Mouse (Mus musculus) neutrophil, adult 5-6 weeks (primary cell): ENCODE data around the gene Otc. TPM values are rescaled to one million over a fixed set of nuclear protein-coding genes. Genes with fewer than 3 reads are reported as not detected.

Experiments
- ATAC-seq: fragments of 151-379, 151-347 bp; 2 replicates; pipeline ENCODE4 v1.8.0; 2017; ENCODE audit warnings: mild to moderate bottlenecking, moderate TSS enrichment; ENCODE audit not compliant: insufficient number of reproducible peaks, poor library complexity, low FRiP score, severe bottlenecking; ENCODE audit errors: extremely low read depth
- total RNA-seq: library from RNA; stranded (forward); fragments of 200-1000 nt; gene quantifications from 2 replicates; pipeline ENCODE4 v1.2.3, GENCODE M21; 2017

The Otc gene
- not detected in 2 replicates for total RNA-seq

DNA sequence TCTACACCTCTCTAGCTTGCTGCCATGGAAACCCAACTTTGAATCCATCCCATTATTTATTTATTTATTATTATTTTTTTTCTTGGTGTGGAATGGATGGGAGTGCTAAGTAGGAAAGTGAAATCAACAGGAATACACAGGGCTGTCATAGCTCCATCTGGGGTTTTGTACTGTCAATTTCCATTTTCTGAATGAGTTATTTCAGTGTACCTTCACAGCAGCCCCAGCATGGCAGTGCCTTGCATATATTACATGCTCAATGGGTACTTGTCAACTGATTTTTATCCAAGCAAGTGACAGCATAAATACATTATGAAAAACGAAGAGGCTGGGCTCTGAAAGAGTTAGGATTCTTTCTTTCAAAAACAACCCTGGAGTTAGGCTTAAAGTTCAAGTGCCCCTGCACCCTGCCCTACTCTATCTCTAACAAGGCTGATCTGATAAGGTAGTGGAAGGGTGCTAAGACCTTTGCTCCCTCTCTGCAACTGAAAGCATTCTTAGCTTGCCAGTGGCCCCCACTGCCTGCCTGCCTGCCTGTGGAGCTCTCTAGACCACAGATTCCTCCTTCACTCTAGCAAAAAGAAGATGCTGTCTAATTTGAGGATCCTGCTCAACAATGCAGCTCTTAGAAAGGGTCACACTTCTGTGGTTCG, at the start of gene Otc:
Otc (plus strand) TSS at position 454 of the 653 bp plus-strand sequence.
- ATAC-seq: no peak

DNA sequence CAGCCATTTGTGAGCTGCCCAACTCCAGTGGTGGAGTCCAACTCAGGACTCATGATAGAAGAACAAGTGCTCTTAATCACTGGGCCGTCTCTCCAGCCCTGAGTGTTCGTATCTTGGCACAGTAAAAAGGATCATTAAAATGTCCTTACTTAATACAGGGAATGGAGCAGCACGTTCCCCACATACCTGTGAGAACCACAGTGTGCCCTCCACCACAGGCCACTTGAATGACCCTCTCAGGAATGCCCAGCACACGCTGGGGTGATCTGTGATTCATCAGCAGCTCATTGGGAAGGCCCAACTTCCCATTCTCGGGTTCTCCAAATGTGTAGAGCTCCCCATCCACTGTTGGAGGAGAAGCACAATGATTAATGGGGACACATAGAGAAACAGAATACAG, 46.2 kb upstream of the Otc start:
- no peak for ATAC-seq

DNA sequence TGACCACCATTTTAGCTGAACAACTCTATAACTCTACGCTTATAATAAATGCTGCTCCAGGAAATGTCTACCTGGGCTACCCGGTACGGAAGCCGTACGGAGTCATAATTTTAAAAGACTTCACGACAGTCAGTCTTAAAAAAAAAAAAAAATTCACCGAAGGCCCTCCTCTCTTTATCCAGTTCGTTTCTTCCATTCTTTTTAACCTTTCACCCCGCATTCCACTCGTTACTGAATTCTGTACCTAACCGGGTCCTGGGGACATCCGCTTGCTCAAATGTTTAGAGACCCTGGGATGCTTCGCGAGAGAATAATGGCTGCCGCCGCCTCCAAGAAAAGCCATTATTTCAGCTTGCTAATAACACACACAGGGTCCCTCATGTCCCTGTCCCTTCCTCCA, 36.1 kb upstream of the Otc start:
- ATAC-seq: no peak

DNA sequence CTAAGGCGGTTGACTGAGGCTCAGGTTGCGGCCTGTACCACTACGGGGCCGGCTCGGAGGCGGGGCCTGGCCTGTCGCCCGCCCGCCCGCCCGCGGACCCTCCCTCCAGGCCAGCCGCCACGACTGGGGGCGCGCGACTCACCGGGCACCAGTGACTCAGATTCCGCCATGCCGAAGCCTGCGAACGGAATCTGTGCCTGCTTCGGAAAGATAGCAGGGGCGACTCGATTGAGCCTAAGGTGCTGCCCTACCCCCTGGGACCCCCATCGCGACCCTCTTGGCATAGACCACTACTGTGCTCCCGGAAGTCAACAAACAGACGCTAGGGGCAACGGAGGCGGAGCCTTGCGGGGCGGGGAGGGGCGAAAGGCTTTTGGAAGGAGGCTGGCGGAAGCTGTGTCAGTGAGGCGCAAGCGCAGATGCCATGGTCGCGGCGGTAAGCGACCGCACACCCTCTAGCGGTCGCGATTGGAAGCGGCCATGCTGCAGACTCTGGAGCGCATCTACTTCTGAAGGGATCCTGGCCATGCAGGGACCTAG, 35.6 kb upstream of the Otc start, which contains the start of gene Rpgr:
Rpgr (minus strand) TSS at position 511 of the 540 bp plus-strand sequence.
- peak; percentile 99 for ATAC-seq

DNA sequence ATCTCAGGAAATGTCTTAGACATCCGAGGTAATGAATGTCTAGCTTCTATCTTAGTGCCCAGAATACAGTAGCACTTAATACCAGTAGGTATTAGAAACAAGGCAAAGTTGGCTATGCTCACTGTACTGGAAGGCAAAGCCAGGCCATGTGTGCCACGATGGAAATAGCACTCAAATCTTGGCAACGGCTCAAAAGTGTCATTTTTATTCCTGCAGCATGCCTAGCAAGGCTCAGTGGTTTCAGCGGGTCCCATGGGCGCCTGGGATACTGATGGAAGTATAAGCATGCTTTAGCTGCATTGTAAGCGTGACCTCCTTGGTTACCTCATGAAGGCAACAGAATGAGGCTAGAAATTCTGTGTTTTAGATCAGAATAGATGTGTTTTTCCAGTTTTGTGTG, 32.8 kb upstream of the Otc start:
- ATAC-seq: no peak

DNA sequence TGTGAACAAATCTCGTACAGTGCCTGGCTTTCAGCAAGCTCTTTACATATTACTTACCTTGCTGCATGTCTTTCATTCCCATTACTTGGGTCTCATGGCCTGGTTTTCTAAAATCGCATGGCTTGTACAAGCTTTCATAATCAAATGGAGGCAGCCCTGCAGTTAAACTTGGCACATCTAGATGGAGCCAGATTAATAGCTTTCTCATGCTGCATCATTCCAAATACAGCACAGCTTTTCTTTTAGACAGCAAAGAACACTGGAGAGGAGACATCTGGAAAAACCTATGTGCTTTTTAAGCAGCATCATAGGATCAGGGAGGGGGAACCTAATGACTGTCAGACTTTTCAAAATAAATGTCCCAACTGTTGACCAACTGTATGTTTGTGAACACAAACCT, 19.1 kb upstream of the Otc start:
- ATAC-seq: no peak

DNA sequence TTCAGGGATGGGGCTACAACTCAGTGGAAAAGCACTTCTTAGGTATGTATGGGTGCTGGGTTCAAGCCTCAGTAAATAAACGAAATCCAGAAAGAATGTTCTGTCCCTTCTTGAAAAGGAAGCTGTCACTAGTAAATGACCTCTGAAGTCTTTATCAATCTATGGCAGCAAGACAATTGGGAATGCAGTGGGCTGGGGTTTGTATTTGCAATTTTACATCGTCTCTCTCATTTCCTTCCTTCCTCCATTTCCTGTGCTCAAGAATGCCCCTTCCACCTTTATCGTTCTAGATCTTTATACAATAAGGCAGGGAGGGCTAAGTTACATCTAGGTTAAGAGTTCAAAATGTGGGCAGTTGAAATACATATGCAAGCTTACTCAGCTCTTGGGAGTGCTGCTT, 17.5 kb upstream of the Otc start:
- no peak for ATAC-seq

DNA sequence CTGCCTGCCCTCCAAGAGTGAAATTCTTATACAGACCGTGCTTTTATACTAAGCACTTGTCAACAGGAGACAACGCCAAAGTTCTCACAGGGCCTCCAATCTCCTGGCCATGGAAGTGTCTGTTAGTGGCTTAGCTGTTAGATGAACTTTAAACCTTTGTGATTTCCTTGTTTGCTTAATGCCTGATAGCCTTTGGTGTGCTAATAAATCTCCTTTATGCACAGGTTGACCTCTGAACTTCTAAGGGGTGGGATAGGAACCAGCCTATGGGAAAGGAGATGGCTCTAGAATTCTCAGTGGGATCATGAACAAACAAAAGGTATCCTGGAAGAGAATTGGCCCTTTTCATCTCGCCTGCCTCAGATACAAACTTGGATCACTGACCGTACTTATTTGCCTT, 12.6 kb upstream of the Otc start:
- ATAC-seq: no peak

DNA sequence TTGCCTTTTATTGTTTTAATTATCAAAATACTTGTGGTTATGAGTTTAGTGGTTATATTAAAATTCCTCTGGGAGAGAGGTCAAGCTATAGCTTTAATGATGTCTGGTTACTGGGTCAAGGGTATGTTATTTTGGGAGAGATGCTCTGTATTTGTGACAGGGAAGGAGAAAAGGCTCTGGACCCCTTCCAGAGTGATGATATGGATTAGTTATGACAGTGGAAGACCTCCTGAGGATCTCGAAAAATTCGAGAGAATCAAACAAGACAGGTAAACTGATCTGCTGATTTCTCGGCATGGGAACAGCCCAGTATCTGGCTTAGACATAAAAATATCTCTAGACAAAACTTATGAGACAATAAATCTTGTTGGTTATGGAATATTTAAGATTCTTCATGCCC, 8.2 kb upstream of the Otc start:
- no peak for ATAC-seq

DNA sequence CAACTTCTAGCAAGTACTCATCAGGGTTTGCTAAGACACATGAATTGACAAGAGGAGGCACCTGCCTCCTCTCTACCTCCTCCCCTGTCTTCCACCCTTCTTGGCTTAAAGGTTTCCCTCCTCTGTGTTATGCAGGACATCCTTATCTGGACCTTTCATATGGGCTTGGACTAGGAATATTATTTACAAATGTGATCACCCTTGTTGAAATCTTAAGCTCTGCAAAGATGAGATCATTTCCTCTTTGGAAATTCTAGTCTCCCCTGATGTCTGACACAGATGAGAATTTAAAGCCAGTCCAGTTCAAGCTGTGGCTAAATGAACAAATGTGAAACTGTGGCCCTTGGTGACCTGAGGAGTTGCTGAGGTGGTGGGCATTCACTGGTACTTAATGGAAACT, 748 bp upstream of the Otc start:
- ATAC-seq: no peak

DNA sequence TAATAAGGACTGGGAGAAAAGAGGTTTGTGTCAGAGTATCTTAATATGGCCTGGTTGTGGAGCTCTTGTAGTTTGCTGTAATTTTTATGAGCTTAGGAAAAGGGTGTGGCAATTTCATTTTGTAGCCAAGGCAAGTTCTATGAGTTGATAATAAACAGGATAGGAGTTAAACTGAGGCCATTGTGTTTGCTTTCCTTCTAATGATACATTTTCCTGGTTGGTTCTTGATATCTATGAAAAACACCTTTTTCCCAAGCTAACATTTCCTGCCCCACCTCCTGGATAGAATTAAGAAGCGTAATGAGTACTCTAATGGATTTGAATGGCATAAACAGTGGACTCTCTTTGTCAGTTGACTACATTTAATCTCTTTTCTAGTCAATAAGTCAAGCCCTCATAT, 5.7 kb downstream of the Otc start:
- no peak for ATAC-seq

DNA sequence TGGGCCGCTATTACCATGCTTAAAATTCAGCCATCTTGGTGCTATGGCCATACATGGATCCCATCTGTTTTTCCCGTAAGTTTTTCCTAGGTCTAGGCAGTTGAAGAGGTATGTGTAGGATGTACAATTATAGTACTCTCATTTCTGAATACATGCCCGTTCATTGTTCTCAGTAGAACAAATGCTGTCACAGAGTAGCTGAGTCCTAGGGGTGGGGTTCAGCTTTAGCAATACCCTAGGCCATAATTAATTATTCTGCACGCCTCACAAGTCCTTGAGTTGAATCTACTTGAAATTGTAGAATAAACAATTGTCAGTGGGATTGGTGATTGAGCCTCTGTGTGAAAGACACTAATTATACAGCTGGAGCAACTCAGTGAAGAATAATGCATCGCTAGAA, 6.2 kb downstream of the Otc start:
- ATAC-seq: no peak

DNA sequence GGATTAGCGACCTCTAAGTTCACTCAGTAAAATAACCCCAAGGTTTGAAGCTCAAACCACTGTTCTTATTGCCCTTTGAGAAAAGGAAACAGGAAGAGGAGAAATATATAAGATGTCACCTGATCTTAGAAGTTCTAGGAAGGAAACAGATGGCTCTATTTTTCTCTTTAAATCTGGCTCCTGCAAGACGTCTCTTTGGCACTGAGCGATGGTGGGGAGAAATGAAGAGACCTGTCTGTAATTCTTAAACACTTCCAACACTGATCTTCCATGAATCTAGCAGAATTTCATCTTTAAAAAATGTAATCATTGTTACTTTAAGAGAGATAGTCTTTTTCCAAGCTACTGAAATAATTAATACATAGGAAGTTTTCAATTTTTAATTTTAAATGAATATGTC, 16.2 kb downstream of the Otc start:
- ATAC-seq: no peak

DNA sequence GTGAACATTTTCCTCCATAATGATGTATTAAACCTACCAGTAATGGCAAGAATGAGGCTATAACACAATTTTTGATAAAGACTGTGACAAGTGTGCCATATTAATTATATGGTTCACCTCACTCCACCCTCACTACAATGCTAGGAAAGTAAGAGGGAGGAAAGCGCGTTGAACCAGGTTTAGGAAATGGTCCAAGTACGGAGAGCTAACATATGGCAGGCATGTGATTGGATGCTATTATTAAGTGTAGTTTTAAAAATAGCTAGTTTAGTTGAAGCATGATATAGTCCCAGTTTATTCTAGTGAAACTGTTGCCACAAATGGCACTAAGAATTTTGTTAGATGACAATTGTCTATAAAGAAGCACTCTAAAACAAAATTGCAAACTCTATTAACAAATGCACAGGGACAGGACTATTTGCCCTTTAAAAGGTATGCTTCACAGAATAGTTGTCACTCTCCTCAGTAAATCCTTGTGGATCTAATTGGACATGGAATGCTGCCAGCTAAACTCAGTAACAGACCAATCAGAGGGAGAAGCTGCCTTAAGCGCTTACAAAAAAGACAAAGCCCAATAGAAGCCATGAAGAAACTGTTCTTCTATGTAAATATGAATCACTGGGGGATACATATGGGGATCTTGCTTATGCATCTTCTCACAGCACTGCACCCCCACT, 16.8 kb downstream of the Otc start:
- ATAC-seq: no peak

DNA sequence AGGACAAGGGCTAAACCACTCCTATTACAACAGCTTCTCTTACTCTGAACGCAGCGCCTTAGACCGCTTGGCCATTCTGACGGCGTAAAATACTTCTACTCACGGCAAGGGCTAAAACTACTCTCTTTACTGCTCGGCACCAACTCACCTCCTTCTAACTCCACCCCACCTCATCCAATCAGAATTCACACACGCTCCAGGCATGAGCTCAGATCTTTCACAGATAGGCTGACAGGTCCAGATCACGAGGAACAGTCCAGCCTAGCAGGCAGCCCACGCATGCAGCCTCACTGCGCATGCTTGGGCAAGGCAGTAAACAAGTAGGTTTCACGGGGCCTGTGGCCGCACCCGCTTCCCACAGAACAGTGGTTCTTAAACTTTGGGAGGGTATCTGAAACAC, 45.2 kb downstream of the Otc start:
- no peak for ATAC-seq

DNA sequence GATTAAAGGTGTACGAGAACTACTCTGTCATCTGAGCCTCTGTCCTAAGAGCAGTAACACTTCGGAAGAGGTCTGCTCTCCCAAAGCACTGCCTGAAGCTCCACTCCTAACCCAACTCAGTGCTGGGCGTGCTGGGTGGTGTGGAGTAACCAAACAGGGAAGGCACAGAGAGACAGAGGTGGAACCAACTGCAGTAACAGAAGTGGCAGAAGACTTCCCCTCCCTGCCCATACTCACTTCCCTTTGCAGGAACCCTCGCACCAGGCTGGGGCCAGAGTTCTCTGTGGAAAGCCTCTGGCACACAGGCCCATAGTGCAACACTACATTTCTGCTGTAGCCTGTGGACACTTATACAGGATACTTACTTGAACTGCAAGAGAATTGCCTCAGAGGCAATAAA, 66.1 kb downstream of the Otc start:
- ATAC-seq: no peak

DNA sequence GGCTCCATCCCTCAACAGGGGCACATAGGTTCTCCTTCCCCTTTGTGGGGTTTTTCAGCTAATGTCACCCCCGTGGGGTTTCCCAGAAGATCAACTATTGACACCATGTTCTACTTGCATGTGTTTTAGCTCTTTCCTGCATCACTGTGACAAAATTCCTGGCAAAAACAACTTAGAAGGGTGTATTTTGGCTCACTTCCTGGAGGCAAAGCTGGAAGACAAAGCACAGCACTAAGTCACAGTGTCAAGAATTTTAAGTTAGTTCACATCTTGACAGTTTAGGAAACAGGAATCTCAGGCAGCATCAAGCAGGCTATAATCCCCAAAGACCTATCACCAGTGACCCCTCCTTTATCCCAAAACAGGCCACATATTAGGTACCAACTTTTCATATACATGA, 78.1 kb downstream of the Otc start:
- no peak for ATAC-seq

DNA sequence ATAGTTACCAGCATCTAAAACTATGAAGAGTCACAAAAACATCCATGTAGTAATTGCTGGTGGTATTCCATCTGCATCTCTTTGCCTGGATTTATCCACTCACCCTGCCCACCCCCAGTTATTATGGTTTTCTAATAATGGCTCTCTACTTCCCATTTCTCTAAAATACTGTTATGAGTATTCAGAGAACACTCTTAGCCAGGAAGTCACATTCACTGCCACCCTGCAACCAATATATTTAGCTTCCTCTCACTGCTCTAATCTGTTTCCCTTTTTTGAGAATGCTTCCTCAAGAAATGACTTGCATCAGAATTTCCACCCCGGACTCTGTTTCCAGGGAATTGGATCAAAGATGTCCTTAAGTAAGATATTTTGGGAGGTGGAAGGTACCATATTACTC, 79.6 kb downstream of the Otc start:
- ATAC-seq: no peak

DNA sequence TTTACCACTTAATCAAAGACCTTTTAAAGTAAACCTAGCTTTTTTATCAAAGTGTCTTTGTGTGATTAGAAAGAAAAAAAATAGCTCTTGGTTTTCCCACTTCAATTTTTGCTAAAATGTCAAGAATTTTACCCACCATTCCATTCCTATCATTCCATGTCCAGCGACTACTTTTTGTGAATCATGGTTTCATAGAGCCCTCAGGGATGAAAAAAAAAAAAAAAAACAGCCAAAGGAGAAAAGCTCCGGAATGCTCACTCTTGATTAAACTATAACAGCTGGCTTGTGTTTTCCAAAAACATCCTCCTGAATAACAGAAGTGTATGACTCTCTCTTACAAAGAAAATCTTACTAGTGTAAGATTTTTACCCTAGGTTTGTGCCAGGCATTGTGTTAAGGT, 84.7 kb downstream of the Otc start:
- no peak for ATAC-seq

DNA sequence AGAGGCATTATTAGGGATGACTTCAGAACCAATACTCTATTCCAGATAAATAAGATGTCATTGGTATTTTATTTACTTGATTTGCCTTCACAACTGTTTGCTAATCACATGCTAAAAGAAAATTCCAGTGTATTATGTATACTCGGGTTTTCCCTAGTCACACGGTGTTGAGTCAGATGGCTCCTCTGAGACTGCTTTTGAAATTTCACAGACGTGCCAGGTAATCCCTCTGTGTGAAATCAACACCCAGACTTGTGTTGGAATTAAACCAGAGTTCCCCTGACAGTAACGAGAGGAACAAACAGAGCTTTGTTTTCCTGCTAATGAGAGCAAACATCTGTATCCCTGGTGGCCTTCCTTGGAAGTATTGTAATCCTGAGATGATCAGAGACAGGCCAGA, 103.8 kb downstream of the Otc start:
- no peak for ATAC-seq
